Mouse (Mus musculus): Measurements from ENCODE around the gene Fcer1g. TPM values are rescaled to one million over a fixed set of nuclear protein-coding genes. Genes with fewer than 3 reads are reported as not detected.
A peak's percentile ranks its signal among the peaks of the same experiment; 100 is the strongest.

The Fcer1g gene
- polyA plus RNA-seq (2015; fragmentation: Nextera tagmentation; extraction: Ambion mirVana), result 46.3 and 46.7 TPM in 2 replicates

DNA sequence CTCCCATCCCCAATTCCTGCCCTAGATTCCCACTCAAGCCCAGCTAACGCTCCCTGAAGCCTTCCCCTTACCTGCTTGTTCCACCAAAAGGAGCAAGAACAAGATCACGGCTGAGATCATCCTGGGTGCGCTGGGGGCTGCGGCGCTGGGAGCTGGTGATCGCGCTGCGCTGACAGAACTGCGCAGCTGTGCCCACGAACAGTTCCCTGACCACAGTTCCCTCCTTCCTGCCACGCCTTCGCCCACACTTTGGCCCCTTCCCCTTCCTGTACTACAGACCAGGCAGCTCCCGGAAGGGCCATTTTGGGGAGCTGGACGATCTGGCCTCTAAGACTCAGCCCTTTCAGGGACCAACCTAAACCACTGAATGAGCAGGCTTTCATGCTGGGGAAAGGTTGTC, at the start of gene Fcer1g:
TSS of gene Fcer1g (minus strand) at position 240 of the 400 bp plus-strand sequence.
- Histone ChIP-seq H3K4me2 (no peak within 1 kb of the TSS), H3K27me3 (no peaks in the 10 kb centered on the region), H3K4me1 (no peaks in the 10 kb centered on the region), H3K9ac (no peak within 1 kb of the TSS), H3K9me3 (no peaks in the 10 kb centered on the region), H3K36me3 (peaks cover 54% of the 10 kb centered on the region), H3K27ac (peak within 1 kb of the TSS; percentile 1; the same call in 1 of the 2 replicates), H3K4me3 (no peak within 1 kb of the TSS)
- WGBS, result 80% methylated on average over 14 of the region's 14 CpGs
- ATAC-seq (ENCODE audit: borderline replicate concordance, extremely low read depth, low FRiP score, low TSS enrichment), result no peak

DNA sequence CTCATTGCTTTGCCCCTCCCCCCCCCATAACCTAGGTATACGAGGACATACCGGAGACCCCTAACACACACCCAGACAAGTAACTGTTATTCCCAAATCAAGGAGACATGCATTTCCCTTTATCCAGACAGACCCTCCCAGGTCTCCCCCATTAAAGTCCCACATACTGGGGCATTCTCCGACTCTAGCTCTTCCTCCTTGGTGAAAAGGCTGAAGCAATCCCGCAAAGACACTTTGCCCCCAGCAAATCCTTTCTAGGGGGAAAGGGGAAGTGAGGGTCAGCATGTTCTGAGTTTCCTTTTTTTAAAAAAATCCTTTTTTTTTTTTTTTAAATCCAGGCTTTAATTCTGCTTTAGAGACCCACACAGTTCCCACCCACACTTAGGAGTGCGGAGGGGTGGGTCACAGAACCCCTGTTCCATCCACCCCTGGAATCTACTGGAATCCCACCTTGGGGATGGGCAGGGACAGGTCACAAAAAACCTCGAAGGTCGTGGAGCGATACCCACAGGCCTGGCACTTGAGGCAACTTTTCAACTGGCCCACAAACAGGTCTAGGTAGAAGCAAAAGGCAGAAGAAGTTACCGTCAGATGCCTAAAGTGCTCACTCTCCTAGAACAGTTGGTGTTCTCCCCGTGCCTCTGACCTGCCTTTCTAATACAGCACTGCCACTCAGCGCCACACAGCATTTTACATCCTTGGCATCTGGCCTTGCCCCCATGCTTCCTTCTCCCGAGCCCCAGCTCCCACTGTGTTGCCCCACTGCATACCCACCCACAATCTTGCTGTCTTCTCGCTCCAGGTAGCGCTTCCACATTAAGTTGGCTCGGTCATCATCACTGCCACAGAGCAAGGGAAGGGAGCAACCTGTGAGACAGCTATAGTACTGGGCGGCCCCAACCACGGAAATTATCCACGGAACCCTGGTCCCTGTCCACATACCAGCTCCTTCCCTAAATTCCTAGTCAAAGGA, 49.3 kb upstream of the Fcer1g start:
- peaks cover 47% of the 10 kb centered on the region for H3K36me3 ChIP-seq
- no peak overlapping the region for H3K4me3 ChIP-seq
- no peaks in the 10 kb centered on the region for H3K9me3 ChIP-seq
- no peak overlapping the region for H3K27ac ChIP-seq
- H3K4me1 ChIP-seq, result peaks cover 36% of the 10 kb centered on the region
- ATAC-seq (ENCODE audit: borderline replicate concordance, extremely low read depth, low FRiP score, low TSS enrichment), result no peak
- H3K27me3 ChIP-seq, result no peaks in the 10 kb centered on the region
- 92% methylated on average over 18 of the region's 18 CpGs for WGBS
- H3K9ac ChIP-seq, result no peak overlapping the region
- no peak overlapping the region for H3K4me2 ChIP-seq

DNA sequence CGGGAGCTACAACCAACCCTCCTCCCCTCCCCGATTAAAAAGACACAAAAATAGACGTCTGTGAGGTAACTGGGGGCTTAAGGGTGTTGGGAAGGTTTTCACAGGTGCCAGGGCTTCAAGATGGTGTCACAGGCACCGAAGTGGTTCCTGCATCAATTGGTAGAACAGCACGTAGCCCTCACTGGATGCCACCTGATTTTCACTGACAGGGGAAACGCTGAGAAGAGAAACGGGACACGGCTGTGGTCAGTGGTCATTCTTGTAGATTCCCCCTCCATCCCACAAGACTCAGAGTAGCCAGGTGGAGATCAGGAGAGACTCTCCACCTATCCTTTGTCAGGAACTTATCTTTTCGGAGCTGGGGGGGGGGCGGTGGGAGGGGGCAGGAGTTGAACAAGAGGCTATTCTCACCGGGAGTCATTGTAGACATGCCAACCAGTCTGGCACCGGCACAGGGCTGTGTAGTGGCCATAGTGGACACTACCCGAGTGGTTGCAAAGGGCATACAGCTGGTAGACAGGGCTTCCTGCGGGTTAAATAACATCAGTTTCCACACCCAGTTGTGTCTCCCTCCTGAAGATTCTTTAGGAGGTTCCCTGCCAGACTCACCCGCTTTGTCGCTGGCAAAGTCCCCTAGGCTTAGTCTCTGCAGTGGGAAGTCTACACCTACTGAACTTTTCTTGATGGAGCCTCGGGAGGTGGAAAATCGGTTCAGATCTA, 48.1 kb upstream of the Fcer1g start:
- no peak overlapping the region; the same call in 1 of the 2 replicates for H3K9ac ChIP-seq

DNA sequence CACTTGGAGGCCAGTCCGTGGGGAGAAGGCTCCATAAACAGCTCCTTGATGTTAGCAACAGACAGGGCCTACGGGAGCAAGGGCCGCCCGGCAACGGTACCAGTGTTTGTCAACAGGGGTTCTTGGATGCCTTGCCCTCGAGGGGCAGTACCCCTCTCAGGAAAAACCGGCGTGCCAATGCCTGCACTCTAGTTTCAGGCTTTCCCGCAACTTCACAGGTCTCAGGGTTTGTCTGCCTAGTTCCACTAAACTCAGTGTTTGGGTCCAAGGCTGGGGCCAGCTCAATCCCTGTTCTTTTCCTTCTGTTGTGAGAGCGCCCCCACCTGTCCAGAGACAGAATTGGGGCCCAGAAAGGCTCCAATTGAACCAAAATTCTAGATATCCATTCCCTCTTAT, 47.4 kb upstream of the Fcer1g start:
- Histone ChIP-seq H3K4me2 (peak overlapping the region; percentile 86), H3K4me3 (peak overlapping the region; percentile 80), H3K9me3 (no peaks in the 10 kb centered on the region), H3K27ac (peak overlapping the region; percentile 88), H3K4me1 (peaks cover 22% of the 10 kb centered on the region), H3K36me3 (peaks cover 58% of the 10 kb centered on the region), H3K27me3 (no peaks in the 10 kb centered on the region), H3K9ac (peak overlapping the region; percentile 59)
- peak; percentile 55 for ATAC-seq (ENCODE audit: borderline replicate concordance, extremely low read depth, low FRiP score, low TSS enrichment)
- WGBS, result 0% methylated on average over 10 of the region's 10 CpGs

More for the DNA sequence above, 48.1 kb upstream of the Fcer1g start:
- WGBS, result 73% methylated on average over 18 of the region's 18 CpGs
- Histone ChIP-seq H3K27ac (peak overlapping the region; percentile 88; the same call in 1 of the 2 replicates), H3K4me1 (peaks cover 29% of the 10 kb centered on the region), H3K27me3 (no peaks in the 10 kb centered on the region), H3K4me3 (peak overlapping the region; percentile 80; the same call in 1 of the 2 replicates), H3K36me3 (peaks cover 52% of the 10 kb centered on the region), H3K9me3 (no peaks in the 10 kb centered on the region), H3K4me2 (peak overlapping the region; percentile 86)
- no peak for ATAC-seq (ENCODE audit: borderline replicate concordance, extremely low read depth, low FRiP score, low TSS enrichment)

DNA sequence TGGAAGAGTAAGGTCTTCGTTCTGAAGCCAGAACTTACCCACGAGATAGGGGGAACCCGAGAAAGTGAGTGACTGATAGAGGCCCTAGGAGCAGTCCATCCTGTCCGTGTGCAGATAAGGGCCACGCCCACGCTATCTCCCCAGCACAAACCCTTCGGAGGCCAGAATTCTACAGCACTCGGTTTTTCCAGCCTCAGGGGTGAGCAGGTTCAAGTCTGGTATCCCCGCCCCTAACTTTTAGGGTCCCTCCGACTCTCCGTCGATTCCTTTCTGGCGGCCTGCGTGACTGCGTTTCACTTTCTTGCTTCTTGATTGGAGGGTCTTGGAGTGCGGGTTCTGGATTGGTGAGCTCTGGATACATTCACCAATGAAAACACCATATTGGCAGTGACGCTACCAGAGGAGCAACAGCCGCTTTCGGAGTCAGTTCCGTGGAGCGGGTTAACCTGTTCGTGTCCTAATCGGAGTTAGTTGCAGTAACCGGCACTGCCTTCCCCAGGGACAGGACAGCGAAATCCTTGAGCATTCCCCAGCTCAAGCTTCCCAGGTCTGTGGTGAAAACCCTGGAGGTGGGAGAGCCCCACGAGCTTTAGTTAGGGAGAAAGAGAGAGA, 46.9 kb upstream of the Fcer1g start, which contains the start of gene Ppox:
TSS of gene Ppox (minus strand) at position 271 of the 612 bp plus-strand sequence.
- Histone ChIP-seq H3K4me2 (peak within 1 kb of the TSS; percentile 86), H3K27me3 (no peaks in the 10 kb centered on the region), H3K36me3 (peaks cover 58% of the 10 kb centered on the region), H3K4me1 (peaks cover 18% of the 10 kb centered on the region), H3K27ac (peak within 1 kb of the TSS; percentile 88), H3K9ac (peak within 1 kb of the TSS; percentile 75), H3K9me3 (no peaks in the 10 kb centered on the region), H3K4me3 (peak within 1 kb of the TSS; percentile 80)
- WGBS, result under 1% methylated on average over 26 of the region's 26 CpGs
- ATAC-seq (ENCODE audit: borderline replicate concordance, extremely low read depth, low FRiP score, low TSS enrichment), result peak; percentile 97

DNA sequence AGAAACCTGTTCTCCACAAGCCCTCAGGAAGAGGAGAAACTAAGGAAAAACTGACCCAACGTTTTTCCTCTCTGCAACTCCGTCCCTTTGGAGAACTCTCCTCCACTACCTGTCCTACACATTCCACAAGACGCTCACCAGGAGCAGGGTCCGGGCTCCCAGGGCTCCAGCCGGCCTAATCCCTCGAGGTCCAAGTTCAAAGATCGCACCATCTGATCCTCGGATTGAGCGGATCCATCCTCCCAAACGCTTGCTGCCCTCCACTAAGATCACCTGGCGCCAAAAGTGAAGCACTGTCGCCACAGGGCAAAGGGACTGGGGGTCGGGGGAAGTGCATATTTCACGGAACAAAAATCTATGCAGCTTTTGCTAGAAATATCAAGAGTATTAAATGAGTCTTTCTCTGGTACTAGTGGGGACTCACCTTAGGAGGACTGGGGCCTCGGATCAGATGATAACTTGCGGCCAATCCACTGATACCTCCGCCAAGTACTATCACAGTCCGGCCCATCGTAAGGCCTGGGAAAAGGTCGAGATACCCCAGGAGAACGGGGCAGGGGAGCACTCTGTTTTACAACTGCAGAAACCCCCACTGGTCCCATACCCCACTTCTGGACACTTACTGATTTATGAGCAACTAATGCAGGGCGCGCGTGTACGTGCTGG, 46.2 kb upstream of the Fcer1g start:
- H3K27ac ChIP-seq, result peak overlapping the region; percentile 53
- H3K9me3 ChIP-seq, result no peaks in the 10 kb centered on the region
- H3K27me3 ChIP-seq, result no peaks in the 10 kb centered on the region
- peak; percentile 9; the same call in 1 of the 2 replicates for ATAC-seq (ENCODE audit: borderline replicate concordance, extremely low read depth, low FRiP score, low TSS enrichment)
- peak overlapping the region; percentile 80 for H3K4me3 ChIP-seq
- WGBS, result under 1% methylated on average over 25 of the region's 25 CpGs
- peak overlapping the region; percentile 75 for H3K9ac ChIP-seq
- peak overlapping the region; percentile 86 for H3K4me2 ChIP-seq
- H3K36me3 ChIP-seq, result peaks cover 58% of the 10 kb centered on the region
- peaks cover 18% of the 10 kb centered on the region for H3K4me1 ChIP-seq

DNA sequence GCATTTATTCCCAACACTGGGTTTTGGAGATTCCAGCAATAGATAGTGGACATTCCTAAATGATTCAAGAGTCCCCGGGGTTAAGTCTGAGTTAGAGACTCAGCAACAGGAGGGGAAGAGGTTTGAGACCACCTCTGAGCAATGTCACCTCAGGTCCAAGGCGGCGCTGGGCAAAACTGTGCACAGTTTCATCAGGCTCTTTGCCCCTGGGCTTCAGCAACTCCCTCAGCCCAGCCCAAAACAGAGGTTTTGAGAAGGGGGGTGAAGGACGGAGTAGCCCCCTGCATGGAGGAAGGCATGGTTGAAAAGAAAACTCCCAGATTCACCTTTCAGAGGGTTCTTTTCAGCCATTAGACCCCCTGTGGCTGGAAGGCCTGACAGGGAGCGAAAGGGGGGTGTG, 45.6 kb upstream of the Fcer1g start:
- WGBS, result 51% methylated on average over 5 of the region's 5 CpGs
- Histone ChIP-seq H3K9me3 (no peaks in the 10 kb centered on the region), H3K4me3 (peak overlapping the region; percentile 80), H3K4me1 (peaks cover 18% of the 10 kb centered on the region), H3K27me3 (no peaks in the 10 kb centered on the region), H3K36me3 (peaks cover 57% of the 10 kb centered on the region), H3K9ac (peak overlapping the region; percentile 75), H3K27ac (no peak overlapping the region), H3K4me2 (peak overlapping the region; percentile 86)
- no peak for ATAC-seq (ENCODE audit: borderline replicate concordance, extremely low read depth, low FRiP score, low TSS enrichment)

DNA sequence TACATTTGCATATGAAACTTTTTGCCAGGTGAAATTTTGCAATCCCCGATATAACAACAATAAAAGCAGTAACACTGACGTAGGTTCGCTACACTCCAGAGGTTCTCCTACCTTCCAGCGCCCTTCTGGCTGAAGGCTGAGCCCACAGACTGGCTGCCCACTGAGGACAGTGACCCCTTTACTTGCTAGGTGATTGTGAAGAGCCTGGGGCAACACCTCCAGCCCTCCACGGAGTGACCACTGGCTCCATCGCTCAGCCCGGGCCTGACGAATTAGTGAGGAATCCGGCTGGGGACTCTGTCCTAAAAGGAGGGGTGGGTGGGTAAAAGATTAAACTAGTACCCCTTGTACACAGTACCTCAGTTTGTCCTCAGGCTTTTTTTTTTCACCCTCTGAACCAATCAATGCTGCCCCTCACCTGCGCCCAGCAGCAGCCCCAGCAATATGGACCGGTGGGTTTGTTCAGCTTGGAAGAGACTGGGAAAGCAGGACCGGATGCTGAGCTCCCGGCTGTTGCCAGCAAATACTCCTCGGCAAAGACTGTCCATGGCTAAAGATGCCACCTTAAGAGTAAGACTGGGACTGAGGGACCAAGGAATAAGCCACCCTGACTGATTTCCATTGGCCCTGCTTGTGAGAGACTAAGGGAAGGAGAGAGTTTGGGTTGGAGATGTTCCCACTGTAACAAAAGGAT, 45.0 kb upstream of the Fcer1g start:
- H3K9me3 ChIP-seq, result no peaks in the 10 kb centered on the region
- H3K4me3 ChIP-seq, result peak overlapping the region; percentile 80; the same call in 1 of the 2 replicates
- peaks cover 58% of the 10 kb centered on the region for H3K36me3 ChIP-seq
- no peak overlapping the region for H3K9ac ChIP-seq
- 81% methylated on average over 14 of the region's 14 CpGs for WGBS
- no peaks in the 10 kb centered on the region for H3K27me3 ChIP-seq
- H3K4me1 ChIP-seq, result peaks cover 18% of the 10 kb centered on the region
- ATAC-seq (ENCODE audit: borderline replicate concordance, extremely low read depth, low FRiP score, low TSS enrichment), result no peak
- peak overlapping the region; percentile 86; the same call in 1 of the 2 replicates for H3K4me2 ChIP-seq
- no peak overlapping the region for H3K27ac ChIP-seq

DNA sequence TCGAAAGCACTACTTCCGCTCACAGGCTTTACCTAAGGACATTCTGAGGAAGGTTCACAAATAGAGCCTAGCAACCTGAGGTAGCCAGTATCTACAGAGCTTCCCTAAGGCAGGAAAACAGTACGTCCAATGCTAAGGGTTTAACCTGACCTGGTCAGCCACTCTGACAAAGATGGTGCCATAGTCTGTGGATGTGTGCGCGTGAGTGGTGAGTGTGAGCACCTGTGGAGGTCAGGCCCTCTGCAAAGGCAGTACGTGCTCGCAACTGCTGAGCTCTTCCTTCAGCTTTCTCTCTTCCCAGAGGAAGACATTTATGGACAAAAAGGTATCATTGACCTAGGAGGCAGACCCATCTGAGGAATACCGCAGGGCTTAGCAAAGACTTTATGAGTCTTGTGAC, 44.3 kb upstream of the Fcer1g start:
- 88% methylated on average over 8 of the region's 8 CpGs for WGBS
- Histone ChIP-seq H3K9me3 (no peaks in the 10 kb centered on the region), H3K27me3 (no peaks in the 10 kb centered on the region), H3K27ac (no peak overlapping the region), H3K9ac (no peak overlapping the region), H3K4me2 (no peak overlapping the region), H3K4me3 (no peak overlapping the region), H3K4me1 (peaks cover 18% of the 10 kb centered on the region), H3K36me3 (peaks cover 61% of the 10 kb centered on the region)
- ATAC-seq (ENCODE audit: borderline replicate concordance, extremely low read depth, low FRiP score, low TSS enrichment), result no peak

DNA sequence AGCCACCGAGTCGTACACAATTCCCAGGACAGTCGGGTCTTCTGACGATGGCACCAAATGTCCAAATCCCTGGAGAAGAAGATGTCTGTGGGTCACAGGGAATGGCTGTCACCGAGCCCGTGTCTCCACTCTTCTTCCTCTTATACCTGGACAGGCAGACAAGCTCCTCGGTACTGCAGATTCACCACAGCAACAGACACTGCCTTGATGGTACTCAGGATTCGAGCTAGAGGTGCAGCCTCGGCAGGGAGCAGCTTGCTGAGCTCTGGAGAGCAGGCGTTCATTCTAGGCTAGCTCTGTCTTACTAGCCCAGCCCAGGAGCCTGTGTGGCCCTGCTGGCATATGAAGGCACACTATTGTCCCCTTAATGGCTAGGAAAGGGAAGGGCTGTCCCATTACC, 43.6 kb upstream of the Fcer1g start:
- no peak overlapping the region for H3K27ac ChIP-seq
- H3K36me3 ChIP-seq, result peaks cover 58% of the 10 kb centered on the region
- H3K4me1 ChIP-seq, result peaks cover 18% of the 10 kb centered on the region
- H3K4me2 ChIP-seq, result no peak overlapping the region
- H3K4me3 ChIP-seq, result no peak overlapping the region
- 85% methylated on average over 10 of the region's 10 CpGs for WGBS
- no peak for ATAC-seq (ENCODE audit: borderline replicate concordance, extremely low read depth, low FRiP score, low TSS enrichment)
- no peak overlapping the region for H3K9ac ChIP-seq
- H3K9me3 ChIP-seq, result no peaks in the 10 kb centered on the region
- H3K27me3 ChIP-seq, result no peaks in the 10 kb centered on the region

Data from lung, embryonic 15.5 days (tissue).